Mouse (Mus musculus) spleen, adult 2 months (tissue): ENCODE data around the gene Gm17268.

Experiments
- CTCF ChIP-seq: fragments of 200-500 bp; IDR thresholded peaks from 2 replicates; pipeline ENCODE4 v1.5.1; 2011; ENCODE audit warnings: mild to moderate bottlenecking, inconsistent platforms; ENCODE audit not compliant: insufficient read depth, insufficient read length, insufficient replicate concordance; ENCODE audit errors: extremely low read depth
- POLR2A ChIP-seq: fragments of 200-500 bp; IDR thresholded peaks from 2 replicates; pipeline ENCODE4 v1.6.1; 2011; ENCODE audit warnings: low read depth, low read length, inconsistent platforms

- TF ChIP-seq POLR2A (no peak), CTCF (no peak)
These were observed 38.9 kb downstream of the Gm17268 start for GRCm38 (mm10) chr11:81999469-81999868.
